Mouse (Mus musculus) erythroblast, adult 5-6 weeks (primary cell): ENCODE measurements at regions not wholly inside any gene's neighbourhood (a gene's known extent, or its start where the extent isn't known, plus 50 kb on each side); places are given as distances from the start of the nearest gene placed in this dataset.

Experiments used
- ATAC-seq: replicated peaks from 2 replicates; pipeline ENCODE4 v1.8.0; 2016; ENCODE audit warnings: moderate number of reproducible peaks, mild to moderate bottlenecking, moderate TSS enrichment, inconsistent platforms; ENCODE audit not compliant: poor library complexity, low FRiP score, severe bottlenecking

DNA sequence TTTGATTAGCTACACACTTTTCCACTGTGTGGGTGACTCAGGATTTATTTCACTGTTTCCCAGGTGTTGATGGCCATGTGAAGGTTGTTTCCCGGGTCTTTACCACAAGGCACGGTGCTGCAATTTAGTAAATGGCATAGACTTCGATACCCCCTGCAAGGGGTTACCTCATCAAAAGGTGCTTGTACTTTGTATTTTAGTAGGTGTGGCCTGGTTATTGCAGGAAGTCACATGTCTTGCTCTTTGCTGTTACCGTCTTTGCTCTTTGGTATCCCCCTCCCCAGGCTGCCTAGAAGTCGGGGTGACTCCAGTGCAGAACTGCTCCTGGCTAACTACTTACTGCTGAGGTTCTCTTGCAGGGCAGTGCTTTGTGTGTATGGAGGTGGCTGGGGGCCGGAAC is 74.8 kb upstream of the Bod1 start:
- no peak for ATAC-seq

DNA sequence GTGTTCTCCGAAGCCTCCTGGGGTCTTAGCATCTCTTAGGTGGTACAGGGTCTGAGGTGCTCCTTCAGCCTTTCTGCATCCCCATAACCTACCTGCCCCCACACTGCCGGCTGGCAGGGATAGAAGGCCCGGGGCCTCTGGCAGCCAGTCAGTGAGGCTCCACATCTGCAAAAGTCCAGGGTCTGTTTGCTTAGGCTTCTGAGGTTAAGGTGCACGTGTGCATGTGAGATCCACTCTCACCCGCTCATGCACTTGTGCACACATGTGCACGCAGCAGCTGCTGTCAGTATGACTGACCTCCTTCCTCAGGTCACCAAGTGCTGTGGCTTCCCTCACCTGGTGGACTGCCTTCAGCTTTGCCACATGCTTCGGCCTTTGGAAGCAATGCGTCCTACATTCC is 75.3 kb upstream of the Bod1 start:
- ATAC-seq = no peak

DNA sequence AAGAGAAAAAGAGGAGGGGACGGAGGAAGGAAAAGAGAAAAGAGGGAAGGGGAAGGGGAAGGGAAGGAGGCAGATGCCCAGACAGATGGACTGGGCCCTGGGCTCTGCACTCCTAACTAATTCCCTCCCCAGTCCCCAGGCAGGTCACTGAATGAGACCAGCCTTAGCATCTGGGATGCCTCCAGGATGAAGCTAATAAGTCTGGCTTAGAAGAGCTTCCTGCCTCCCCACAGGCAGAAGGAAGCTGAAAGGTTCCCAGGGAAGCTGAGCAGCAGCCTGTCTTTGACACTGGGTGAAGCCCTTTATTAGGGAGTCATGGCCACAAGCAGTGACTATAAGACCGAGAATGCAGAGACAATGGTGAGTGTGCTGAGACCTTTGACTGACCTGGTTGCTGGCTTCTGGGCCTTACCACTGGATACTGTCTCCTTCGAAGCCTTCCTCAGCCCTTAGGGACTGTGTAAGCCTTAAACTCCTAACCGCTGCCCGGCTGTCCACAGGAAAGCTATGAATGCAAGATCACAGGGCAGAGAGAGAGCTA is 76.7 kb upstream of the Bod1 start:
- no peak for ATAC-seq

DNA sequence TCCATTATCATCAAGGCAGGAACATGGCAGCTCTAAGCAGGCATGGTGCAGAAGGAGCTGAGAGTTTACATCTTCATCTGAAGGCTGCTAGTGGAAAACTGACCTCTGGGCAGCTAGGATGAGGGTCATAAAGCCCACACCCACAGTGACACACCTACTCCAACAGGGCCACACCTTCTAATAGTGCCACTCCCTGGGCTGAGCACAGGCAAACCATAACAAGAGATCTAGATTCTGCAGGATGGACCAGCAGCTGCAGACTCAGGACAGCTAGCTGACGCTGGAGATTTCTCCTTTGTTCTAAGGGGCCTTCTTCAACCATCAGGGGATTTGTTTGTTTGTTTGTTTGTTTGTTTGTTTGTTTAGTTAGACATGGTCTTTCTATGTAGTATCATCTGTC is 79.6 kb upstream of the Bod1 start:
- ATAC-seq = no peak

DNA sequence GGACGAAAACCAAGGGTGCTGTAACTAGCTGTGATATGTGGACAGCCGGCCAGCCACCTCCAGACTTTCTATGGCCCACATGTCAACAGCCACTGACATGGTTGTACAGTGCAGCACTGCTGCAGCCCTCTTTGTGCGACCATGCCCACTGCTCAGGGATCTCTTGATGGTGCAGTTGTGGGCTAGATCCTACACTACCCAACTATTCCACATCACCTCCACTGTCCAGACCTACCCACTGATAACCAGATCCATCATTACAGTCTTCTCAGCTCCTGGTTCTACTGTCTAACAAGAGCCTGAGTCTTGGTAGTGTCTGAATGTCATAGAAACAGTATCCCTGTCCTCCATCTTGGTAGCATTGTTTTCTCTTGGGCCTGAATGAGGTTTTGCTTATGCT is 81.5 kb upstream of the Bod1 start:
- no peak for ATAC-seq

DNA sequence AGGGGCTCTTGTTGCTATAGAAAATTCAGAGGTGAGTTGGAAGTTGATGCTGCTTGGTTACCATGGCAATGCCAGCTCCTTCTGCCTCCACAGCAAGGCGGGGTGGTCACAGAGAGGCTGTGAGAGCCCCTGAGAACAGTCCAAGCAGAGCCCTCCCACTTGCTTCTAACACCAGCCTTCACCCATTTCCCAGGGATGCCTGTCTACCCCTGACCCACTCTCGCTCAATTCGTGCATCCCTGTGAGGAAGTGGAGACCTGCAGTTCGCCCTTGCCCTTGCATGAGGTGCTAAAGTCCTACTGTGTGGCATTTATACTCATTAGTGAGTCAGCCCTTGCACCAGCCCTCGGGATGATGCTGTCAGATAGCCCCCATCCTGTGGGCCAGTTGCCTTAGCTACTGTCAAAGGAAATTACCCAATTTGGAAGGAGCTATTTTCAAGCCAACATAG is 82.1 kb upstream of the Bod1 start:
- no peak for ATAC-seq

DNA sequence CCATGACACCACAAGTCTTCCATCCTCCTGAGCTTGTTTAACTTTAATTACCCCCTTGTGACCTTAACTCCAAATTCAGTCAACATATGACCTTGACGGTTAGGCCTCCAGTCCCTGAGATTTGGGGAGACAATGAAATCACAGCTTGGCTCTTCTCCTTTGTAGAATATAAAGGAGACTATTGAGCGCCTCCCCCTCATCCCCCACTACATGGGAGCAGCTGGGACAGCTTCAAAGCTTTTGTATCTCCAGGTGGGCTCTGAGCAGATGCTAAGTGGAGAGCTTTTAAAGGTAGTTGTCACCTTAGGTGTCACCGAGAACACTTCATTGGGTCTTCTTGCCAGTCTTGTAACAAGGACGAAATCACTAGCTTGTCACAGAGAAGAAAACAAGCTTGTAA is 82.7 kb upstream of the Bod1 start:
- no peak for ATAC-seq

DNA sequence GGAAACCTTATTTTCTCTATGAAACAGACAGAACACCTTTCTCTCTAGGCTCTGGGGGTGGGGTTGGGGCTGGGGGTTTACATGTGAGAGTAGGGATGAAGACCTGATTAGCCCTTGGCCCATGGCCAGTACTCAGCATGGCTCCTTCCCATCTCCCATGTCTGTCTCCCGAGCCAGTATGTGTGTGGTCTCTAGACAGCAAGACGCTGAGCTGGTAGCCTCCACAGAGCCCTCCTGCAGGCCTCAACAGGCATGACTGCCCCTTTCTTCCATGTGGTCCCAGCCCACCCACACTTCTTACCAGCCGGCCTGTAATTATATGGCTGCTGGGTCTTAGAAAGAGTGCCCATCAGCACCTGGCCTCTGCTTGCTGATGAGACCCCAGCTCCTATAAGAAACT is 84.2 kb upstream of the Bod1 start:
- ATAC-seq = no peak

DNA sequence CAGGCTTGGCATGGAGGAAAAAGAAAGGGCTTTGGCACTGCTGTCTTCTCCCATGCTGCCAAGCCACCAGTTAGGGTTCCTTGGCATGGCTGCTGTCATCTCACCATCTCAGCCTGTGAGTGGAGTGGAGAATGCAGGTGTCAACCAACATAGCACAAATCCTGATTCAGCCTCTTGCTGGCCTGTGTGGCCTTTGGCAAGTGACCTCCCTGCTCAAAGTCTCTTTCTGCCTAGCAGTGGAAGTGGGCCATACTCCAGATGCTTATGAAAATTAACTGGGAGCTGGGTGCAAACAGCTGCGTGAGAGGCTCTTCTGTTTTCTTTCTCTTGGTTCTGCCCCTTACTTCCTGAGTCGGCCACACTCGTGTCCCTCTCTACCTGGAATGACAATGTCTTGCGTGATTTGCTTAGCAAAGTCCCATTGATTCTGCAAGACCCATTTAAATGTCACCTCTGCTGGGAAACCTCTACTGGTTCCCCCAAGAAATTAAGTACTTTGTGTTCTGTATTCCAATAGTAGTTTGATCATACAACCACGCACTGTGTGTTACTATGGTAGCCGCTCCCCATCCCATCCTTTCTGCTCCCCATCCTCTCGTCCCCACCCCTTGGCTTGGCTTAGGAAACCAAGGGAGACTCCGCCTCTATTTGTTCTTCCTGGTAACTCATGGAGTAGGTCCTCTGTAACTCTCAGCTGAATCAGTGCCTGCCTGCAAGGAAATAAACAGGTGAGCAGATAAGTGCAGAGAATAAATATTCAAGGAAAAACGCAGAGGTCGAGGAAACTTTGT is 84.9 kb upstream of the Bod1 start:
- ATAC-seq = no peak

DNA sequence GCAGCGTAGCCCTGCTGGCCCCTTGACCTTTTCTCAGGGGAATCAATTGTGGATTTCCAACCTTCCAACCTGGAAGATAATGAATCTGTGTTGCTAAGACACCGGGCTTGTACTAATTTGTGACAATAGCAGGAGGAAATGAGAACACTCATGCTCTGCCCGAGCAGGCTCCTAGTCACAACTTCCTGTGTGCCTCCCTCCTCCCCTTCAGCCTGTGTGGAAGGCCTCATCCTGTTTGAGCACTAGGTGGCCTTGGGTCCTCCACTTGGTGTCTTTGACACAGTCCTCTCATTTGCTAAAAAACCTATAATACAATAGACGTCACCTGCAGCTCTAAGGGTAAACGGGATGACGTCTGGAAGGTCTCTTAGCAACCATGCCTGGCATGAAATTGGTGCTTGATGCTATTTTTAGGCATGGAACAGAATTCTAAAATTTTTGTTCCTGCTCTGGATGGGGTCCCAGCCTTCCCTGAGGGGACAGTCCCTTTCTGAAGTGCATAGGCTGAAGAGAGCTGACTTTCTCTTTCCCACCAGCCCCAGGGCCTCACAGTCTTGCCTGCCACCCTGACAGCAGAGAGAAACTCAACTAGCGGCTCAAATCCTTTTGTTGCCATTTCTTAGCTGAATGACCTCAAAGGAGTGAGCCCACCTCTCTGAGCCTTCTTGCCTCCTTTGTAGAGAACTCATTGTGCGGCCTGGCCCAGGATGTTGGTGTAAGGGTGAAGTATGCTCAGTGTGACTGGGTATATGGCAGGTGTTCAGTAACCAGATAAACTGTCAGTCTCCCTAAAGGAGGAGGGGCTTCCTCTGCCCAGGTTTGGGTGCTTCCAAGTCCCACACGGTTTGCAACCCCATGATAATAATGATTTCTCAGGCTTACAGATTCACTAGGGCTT is 88.4 kb upstream of the Bod1 start:
- ATAC-seq = no peak

DNA sequence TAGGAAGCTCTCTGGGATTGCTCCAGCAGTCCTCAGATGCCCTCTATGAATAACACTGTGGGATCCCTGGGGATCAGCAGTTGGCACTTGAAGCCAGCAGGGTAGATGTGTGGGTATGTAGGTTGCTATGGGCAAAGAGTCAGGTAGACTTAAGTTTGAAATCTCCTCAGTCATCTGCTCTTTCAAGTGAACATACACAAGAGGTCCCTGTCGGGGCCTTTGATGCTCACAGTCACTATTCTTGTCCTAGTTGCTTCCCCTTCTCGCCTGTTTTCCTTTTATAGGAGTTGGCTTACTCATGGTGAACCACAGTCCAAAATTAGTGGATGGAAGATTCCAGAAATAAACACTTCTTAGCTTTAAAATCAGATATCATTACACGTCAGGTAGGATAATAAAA is 92.2 kb upstream of the Bod1 start:
- no peak for ATAC-seq

DNA sequence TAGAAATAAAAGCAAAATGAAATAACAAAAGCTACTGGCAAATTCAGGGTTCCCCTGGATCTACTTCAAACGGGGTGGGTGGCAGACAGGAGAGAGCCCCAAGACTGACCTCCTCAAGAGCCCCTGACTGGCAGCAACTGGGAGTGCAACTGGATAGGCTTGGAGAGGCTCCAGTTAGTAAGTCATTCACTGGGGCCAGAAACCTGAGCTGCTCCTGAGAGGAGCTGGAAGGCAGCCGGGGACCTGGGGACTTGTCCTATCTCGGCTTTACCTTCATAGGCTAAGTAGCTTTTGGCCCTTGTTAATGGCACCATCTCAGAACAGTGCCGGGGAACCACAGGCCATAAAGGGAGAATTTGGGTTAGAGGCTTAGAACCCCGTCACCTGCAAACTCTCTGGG is 94.6 kb upstream of the Bod1 start:
- no peak for ATAC-seq

DNA sequence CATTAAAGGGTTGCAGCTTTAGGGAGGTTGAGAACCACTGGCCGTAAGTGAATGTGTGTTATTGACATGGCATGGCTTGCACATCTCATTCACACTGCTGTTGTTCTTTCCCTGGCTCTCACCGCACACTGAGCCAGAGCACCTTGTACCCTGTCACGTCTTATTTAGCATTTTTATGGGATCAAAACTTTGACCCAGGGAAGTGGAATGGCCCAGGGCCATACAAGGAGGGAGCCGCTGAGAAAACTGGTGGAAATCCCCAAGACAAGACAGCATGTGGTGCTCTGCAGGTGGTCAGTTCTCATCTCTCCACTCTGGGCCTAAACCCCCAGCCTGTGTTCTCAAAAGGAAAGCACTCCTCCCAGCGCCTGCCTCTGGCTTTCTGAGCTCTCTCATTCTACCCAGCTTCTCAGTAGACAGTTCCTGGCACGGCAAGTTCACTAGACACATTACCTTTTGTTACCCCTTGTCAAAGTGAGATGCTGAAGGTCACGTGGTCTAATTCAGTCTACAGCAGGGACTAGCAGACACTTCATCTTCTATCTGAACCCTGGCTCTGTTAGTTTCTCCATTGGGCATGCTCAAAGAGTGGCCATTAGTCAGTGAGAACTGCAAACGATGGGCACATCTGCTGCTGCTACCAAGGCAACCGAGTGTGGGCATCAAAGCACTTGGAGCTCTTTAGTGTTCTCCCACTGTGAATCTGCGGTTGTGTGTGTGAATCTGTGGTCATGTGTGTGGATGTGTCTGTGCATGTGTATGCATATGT is 96.2 kb upstream of the Bod1 start:
- ATAC-seq = no peak

DNA sequence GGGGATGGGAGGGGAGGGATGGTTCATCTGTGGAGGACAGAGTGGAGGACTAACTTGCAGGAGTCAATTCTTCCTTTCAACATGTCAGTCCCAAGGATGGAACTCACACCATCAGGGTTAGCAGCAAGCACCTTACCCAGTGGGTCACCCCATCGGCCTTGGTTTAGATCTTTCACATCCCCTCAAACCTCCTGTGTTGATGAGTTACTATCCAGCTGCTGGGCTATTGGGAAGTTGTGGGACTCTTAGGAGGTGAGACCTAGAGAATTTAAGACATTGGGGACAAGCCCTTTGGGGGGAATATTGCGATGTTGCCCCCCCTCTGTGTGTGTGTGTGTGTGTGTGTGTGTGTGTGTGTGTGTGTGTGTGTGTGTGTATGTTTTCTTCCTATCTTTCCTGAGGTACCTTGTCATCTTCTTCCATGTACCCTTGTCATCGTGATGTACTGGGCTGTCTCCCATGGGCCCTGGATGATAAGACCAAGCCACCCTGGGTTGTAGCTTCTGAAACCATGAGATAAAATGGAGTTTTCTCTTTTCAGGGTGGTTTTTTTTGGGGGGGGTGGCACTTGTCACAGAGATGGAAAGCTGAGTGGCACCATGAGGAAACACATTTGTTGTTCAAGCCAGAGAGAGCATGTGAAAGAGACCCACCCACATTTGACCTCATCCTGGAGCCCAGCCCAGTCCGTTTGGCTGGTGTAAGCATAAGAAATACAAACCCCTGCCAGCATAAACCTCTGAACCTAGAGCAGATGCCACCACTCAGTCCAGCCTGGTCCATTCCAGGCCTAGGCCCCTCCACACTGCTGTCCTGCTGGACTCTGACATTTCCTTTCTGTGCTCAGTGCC is 98.3 kb upstream of the Bod1 start:
- ATAC-seq = peak; percentile 90

DNA sequence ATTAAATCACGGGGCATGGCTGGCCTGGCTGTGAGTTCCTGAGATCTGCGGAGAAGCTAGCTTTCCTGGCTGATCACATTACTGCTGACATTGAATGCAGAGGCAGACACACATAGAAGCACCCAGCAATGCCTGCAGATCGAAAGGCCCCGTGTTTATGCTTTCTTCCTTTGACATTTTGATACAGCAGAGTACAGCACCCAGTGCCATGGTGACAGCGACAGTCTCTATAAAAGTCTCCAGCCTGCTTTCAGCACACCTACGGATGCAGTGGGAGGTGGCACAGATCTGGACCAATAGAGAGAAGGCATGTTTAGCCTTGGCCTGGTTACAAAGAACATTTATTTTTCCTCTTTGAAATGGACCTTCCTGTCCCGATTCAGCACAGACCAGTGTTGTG is 99.2 kb upstream of the Bod1 start:
- ATAC-seq = peak; percentile 23

DNA sequence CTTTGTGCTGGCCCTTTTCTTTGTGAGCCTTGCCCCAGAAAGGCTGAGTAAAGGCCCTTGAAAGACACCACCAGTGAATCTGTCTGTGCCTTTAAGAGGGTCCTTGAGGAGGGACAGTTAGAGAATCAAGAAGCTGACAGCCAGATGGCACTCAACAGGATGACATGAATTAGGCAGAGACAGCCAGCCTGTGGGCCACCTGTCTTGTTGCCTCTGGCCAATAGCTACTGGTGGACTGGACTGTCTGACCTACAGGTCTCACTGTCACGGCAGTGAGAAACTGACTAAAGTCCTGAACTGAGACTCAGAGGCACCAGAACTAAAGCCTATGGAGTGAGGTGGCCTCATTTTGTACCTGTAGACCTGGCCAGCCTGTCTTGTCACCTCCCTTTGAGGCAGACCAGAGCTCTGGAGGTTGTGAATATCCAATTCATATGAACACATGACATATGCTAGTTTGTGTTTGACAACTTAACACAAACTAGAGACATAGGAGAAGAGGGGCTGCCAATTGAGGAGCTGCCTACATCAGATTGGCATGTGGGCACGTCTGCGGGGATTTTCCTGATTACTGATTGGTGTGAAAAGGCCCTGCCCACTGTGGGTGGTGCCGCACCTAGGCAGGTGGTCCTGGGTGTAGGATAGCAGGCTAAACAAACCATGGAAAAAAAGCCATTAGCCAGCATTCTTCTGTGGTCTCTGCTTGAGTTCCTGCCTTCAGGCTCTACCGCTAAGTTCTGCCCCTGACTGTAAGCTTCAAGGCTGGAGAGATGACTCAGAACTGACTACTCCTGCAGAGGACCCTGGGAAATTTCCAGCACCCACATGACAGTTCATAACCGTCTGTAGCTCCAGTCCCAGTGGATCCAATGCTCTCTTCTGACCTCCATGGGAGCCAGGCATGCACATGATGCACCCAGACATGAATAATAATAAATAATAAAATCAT is 100.1 kb upstream of the Bod1 start:
- no peak for ATAC-seq

DNA sequence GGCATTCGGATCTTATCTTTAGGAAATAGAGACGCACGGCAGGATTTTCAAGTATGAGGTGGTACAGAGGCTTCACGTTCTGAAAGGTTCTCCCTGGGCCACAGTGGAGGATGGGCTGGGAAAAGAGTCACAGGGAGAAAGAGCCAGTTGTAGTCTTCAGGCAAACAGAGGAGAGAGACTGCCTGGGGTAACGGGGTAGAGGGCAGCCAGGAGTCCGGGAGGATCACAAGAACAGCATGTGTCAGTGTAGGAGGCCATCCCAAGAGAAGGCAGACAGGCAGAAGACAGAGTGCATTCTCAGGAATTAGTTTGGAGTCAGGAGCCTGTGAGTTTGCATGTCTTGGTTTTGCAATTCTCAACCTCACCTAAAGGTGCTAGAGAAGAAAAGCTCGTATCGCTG is 94.5 kb upstream of the Cpeb4 start:
- no peak for ATAC-seq

DNA sequence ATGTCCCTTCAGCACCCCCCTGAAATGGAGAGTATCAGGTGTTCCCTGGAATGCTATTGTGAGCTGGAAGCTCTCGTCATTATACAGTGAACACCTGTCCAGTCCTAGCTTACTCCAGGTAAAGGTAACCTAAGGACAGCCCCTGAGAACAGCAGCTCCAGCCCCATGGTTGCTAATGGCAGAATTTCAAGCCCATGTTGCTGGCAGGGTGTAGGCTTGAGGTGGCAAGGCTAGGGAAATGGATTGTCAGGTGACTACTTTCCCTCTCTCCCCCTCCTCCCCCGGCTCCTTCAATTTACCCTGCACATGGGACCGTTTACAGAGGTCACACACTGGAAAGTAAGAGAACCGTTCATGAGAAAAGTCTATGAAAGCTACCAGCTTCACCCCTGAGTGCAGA is 93.2 kb upstream of the Cpeb4 start:
- no peak for ATAC-seq
